Mouse (Mus musculus): ENCODE measurements around the gene Entpd6.

- no peak for TF ChIP-seq POLR2A (IDR thresholded peaks at IDR 0.05; ENCODE audit: control insufficient read depth, low read depth, low read length)
- TF ChIP-seq CTCF (IDR thresholded peaks at IDR 0.05; ENCODE audit: control insufficient read depth, insufficient read depth, insufficient replicate concordance, low read depth, low read length) = no peak
These were observed 11.0 kb upstream of the Entpd6 start for GRCm38 (mm10) chr2:150737881-150738280.

All from testis, adult 2 months (tissue).